Mouse (Mus musculus): ENCODE results near the gene Rftn2.

Gene Rftn2

GRCm38 (mm10) chr1:55173720-55174557, 52.6 kb downstream of the Rftn2 start:
- in situ Hi-C loops (cut with MboI, MseI): no loop called here

- in situ Hi-C loops (cut with MboI, MseI): no loop called here
These were observed 54.9 kb downstream of the Rftn2 start for GRCm38 (mm10) chr1:55171361-55172325.

- in situ Hi-C loops (cut with MboI, MseI): no loop called here
These were observed 58.0 kb downstream of the Rftn2 start for GRCm38 (mm10) chr1:55168591-55168990.

GRCm38 (mm10) chr1:55167560-55167959, 59.0 kb downstream of the Rftn2 start:
- in situ Hi-C loops (cut with MboI, MseI): no loop called here

GRCm38 (mm10) chr1:55164005-55164404, 62.6 kb downstream of the Rftn2 start:
- in situ Hi-C loops (cut with MboI, MseI): no loop called here

- in situ Hi-C loops (cut with MboI, MseI): no loop called here
These were observed 63.8 kb downstream of the Rftn2 start for GRCm38 (mm10) chr1:55162781-55163180.

GRCm38 (mm10) chr1:55161895-55162294, 64.7 kb downstream of the Rftn2 start:
- in situ Hi-C loops (cut with MboI, MseI): no loop called here

GRCm38 (mm10) chr1:55160831-55161638, 65.5 kb downstream of the Rftn2 start:
- in situ Hi-C loops (cut with MboI, MseI): no loop called here

- in situ Hi-C loops (cut with MboI, MseI): no loop called here
These were observed 66.4 kb downstream of the Rftn2 start for GRCm38 (mm10) chr1:55160218-55160617.

GRCm38 (mm10) chr1:55158821-55159220, 67.8 kb downstream of the Rftn2 start:
- in situ Hi-C loops (cut with MboI, MseI): no loop called here

GRCm38 (mm10) chr1:55158211-55158610, 68.4 kb downstream of the Rftn2 start:
- in situ Hi-C loops (cut with MboI, MseI): no loop called here

- in situ Hi-C loops (cut with MboI, MseI): no loop called here
These were observed 69.3 kb downstream of the Rftn2 start for GRCm38 (mm10) chr1:55157329-55157728.

- in situ Hi-C loops (cut with MboI, MseI): loop anchor here (10.0 kb wide), 1 partner anchor 1651 kb away; no protein-coding TSS in a partner anchor
These were observed 81.0 kb downstream of the Rftn2 start for GRCm38 (mm10) chr1:55145556-55145955.

GRCm38 (mm10) chr1:55144338-55144737, 82.2 kb downstream of the Rftn2 start:
- in situ Hi-C loops (cut with MboI, MseI): loop anchor here (5.0 to 10.0 kb wide), 2 partner anchors 57 to 1650 kb away; partner anchors contain the start of genes Hspd1 and Hspe1

- in situ Hi-C loops (cut with MboI, MseI): no loop called here
These were observed 90.7 kb downstream of the Rftn2 start for GRCm38 (mm10) chr1:55135846-55136245.

GRCm38 (mm10) chr1:55134301-55134700, 92.3 kb downstream of the Rftn2 start:
- in situ Hi-C loops (cut with MboI, MseI): no loop called here

- in situ Hi-C loops (cut with MboI, MseI): no loop called here
These were observed 93.4 kb downstream of the Rftn2 start for GRCm38 (mm10) chr1:55133173-55133572.

GRCm38 (mm10) chr1:55132308-55132707, 94.3 kb downstream of the Rftn2 start:
- in situ Hi-C loops (cut with MboI, MseI): no loop called here

- in situ Hi-C loops (cut with MboI, MseI): no loop called here
These were observed 95.1 kb downstream of the Rftn2 start for GRCm38 (mm10) chr1:55131424-55132014.

- in situ Hi-C loops (cut with MboI, MseI): no loop called here
These were observed 95.6 kb downstream of the Rftn2 start, which contains the start of gene Mob4 for GRCm38 (mm10) chr1:55130943-55131401. Gene Mob4, plus strand, starts transcription at chr1:55131231.
